Mouse (Mus musculus) cortical plate, adult 2 months (tissue): ENCODE data around the gene Mvb12b.

ENCODE experiments used
- CTCF ChIP-seq: fragments of 200-500 bp; IDR thresholded peaks from 2 replicates; pipeline ENCODE4 v1.5.1; 2011; ENCODE audit warnings: mild to moderate bottlenecking, control low read depth, low read length; ENCODE audit not compliant: insufficient read depth; ENCODE audit errors: extremely low read depth
- POLR2A ChIP-seq: fragments of 200-500 bp; IDR thresholded peaks from 2 replicates; pipeline ENCODE4 v1.6.1; 2011; ENCODE audit warnings: mild to moderate bottlenecking, low read length, control low read depth; ENCODE audit not compliant: insufficient read depth; ENCODE audit errors: extremely low read depth

DNA sequence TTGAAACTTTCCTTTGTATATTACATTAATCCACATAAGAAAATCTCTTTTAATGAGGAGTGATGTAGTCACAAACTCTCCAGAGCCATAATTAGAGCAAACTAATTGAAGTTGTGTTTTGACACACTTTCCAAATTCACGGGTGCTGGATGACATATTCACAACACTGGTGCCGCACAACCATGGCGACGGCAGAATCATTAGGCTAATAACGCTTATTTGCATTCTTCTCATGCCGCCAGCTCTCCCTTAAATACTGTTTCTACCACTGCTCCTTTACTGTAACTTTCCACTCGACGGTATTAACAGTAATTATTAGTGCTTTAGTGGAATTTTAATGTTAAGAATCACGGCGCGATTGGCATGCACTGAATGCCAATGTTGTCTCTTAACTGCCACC is 74.8 kb downstream of the Mvb12b start:
- no peak for TF ChIP-seq CTCF
- no peak for TF ChIP-seq POLR2A
